Mouse (Mus musculus): Measurements from ENCODE around the gene Selplg.

DNA sequence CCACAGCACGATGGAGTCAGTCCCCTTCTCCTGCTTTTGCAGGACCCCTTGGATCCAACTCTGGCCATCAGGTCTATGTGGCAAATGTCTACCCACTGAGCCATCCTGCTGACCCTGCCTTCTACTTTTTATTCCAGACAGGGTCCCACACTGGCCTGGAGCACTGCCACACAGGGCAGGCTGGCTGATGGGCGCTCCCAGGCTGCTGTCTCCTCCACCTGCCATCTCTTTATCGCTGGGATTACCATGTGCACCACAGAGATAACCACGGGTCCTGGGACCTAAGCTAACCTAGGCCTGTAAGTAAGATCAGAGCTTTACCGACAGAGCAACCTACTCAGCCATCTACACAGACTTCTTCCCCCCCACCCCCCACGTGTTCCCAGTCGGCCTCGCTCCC is 14.2 kb upstream of the Selplg start:
- no peak for TF ChIP-seq CTCF (IDR thresholded peaks at IDR 0.05; ENCODE audit: low read depth)
- no peak for TF ChIP-seq EP300 (IDR thresholded peaks at IDR 0.05; ENCODE audit: low read depth)
